Comparison of ENCODE assay signal across 25 mouse cellular contexts in the genomic region with DNA sequence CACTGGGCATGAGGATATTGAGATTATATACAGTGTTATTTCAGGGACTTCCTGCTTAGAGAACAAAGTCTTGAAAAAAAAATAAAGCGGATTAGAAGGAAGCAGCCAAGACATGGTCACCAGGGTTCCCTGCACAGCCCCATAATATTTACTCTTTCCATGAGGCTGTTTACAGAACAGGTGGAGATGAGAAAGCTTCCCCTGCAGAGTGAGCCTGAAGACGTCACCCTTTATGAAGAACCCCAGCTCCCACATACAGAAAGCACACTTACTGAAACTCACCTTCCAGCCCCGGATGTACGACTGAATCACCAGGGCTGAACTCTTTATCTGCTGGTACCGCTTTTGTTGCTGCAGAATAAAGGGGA.
DNase-seq lines count a peak whose midpoint lies in the region; ATAC-seq and TF ChIP-seq lines count a peak whose summit lies in the region.
"Had no signal": no experiment of that assay in that cellular context is flagged by ENCODE, and none has a peak within 500 bp of the region (broad histone marks: within the 10 kb centered on the region; RNA-seq: fewer than 3 reads in every experiment).

No protein-coding gene starts in this region.

- DNase-seq in heart, postnatal 0 days (ENCODE audit: low spot score) = no peak
- peak; percentile 45 for DNase-seq in intestine, embryonic 14.5 days (ENCODE audit: low spot score)
- DNase-seq in gastrocnemius, postnatal 4 days (ENCODE audit: low spot score in 2 of 2) = no peak
- DNase-seq: adrenal gland, adult 8-10 months; adrenal gland, postnatal 25 days; cerebellum, adult 11-12 months; cerebellum, adult 8-10 months; cerebellum, postnatal 10 days; cerebellum, postnatal 36 days; gastrocnemius, postnatal 10 days; gastrocnemius, postnatal 36 days; heart, adult 18-20 months; kidney, adult 11 months had no signal

- no peak for TF ChIP-seq CTCF in heart, postnatal 0 days (IDR thresholded peaks at IDR 0.05; ENCODE audit: low read depth)
- TF ChIP-seq CTCF in cortical plate, adult 2 months (IDR thresholded peaks at IDR 0.05; ENCODE audit: extremely low read depth, insufficient read depth, low read length) = no peak
- no peak for TF ChIP-seq CTCF in intestine, postnatal 0 days (IDR thresholded peaks at IDR 0.05; ENCODE audit: low read depth)

- peak overlapping the region; percentile 34; the same call in 1 of the 2 replicates for H3K27ac ChIP-seq in heart, postnatal 0 days (ENCODE audit: low read depth)
- H3K27ac ChIP-seq in heart, embryonic 12.5 days (ENCODE audit: poor library complexity, severe bottlenecking) = no peak overlapping the region
- 0 out of 2 replicates have a peak overlapping the region, but pooled peaks have one; percentile 29 for H3K27ac ChIP-seq in cortical plate, adult 2 months (ENCODE audit: insufficient read depth, low read length)
- no peak overlapping the region for H3K27ac ChIP-seq in intestine, embryonic 14.5 days (ENCODE audit: low read depth)
- H3K27ac ChIP-seq in intestine, postnatal 0 days (ENCODE audit: low read depth, low read length) = no peak overlapping the region
- H3K27ac ChIP-seq in kidney, embryonic 14.5 days (ENCODE audit: low read depth, low read length) = no peak overlapping the region
- H3K27ac ChIP-seq: forebrain, embryonic 10.5 days; forebrain, embryonic 13.5 days; heart, embryonic 10.5 days; heart, embryonic 15.5 days; hindbrain, embryonic 12.5 days; hindbrain, embryonic 15.5 days had no signal

- peaks cover 31% of the 10 kb centered on the region; the same call in 1 of the 2 replicates for H3K36me3 ChIP-seq in heart, postnatal 0 days (replicated peaks; ENCODE audit: control insufficient read depth, insufficient read depth, low read length)
- peaks cover 62% of the 10 kb centered on the region for H3K36me3 ChIP-seq in heart, embryonic 12.5 days
- peaks cover 95% of the 10 kb centered on the region for H3K36me3 ChIP-seq in intestine, embryonic 14.5 days (ENCODE audit: control insufficient read depth, insufficient read depth, low read length)
- peaks cover 19% of the 10 kb centered on the region; the same call in 1 of the 2 replicates for H3K36me3 ChIP-seq in intestine, postnatal 0 days (ENCODE audit: control insufficient read depth, insufficient read depth)
- peaks cover 80% of the 10 kb centered on the region for H3K36me3 ChIP-seq in kidney, embryonic 14.5 days (ENCODE audit: control insufficient read depth, insufficient read depth, low read length)

- no peak overlapping the region for H3K4me2 ChIP-seq in heart, postnatal 0 days (ENCODE audit: low read depth, low read length)
- no peak overlapping the region for H3K4me2 ChIP-seq in heart, embryonic 12.5 days
- no peak overlapping the region for H3K4me2 ChIP-seq in intestine, embryonic 14.5 days (ENCODE audit: low read length)
- H3K4me2 ChIP-seq in intestine, postnatal 0 days (replicated peaks; ENCODE audit: low read depth) = no peak overlapping the region
- H3K4me2 ChIP-seq in kidney, embryonic 14.5 days (replicated peaks; ENCODE audit: low read depth, low read length) = no peak overlapping the region
- H3K4me2 ChIP-seq: forebrain, embryonic 13.5 days; heart, embryonic 15.5 days; hindbrain, embryonic 12.5 days; hindbrain, embryonic 15.5 days had no signal

- 69% methylated on average over 5 of the region's 5 CpGs for WGBS in heart, postnatal 0 days
- WGBS in heart, embryonic 12.5 days = 75% methylated on average over 5 of the region's 5 CpGs
- WGBS in intestine, embryonic 14.5 days = 75% methylated on average over 5 of the region's 5 CpGs
- WGBS in intestine, postnatal 0 days = 69% methylated on average over 5 of the region's 5 CpGs
- 86% methylated on average over 5 of the region's 5 CpGs for WGBS in kidney, embryonic 14.5 days

- no peak overlapping the region for H3K9ac ChIP-seq in heart, postnatal 0 days (replicated peaks; ENCODE audit: low read depth, low read length)
- H3K9ac ChIP-seq in heart, embryonic 12.5 days = no peak overlapping the region
- H3K9ac ChIP-seq in intestine, embryonic 14.5 days (ENCODE audit: low read length) = no peak overlapping the region
- H3K9ac ChIP-seq in intestine, postnatal 0 days (ENCODE audit: low read depth, low read length) = no peak overlapping the region
- no peak overlapping the region for H3K9ac ChIP-seq in kidney, embryonic 14.5 days (ENCODE audit: low read depth, low read length)
- H3K9ac ChIP-seq: forebrain, embryonic 13.5 days; heart, embryonic 15.5 days; hindbrain, embryonic 12.5 days; hindbrain, embryonic 15.5 days had no signal

- H3K4me3 ChIP-seq in heart, postnatal 0 days (ENCODE audit: low read depth, low read length) = no peak overlapping the region
- no peak overlapping the region for H3K4me3 ChIP-seq in heart, embryonic 12.5 days
- no peak overlapping the region for H3K4me3 ChIP-seq in cortical plate, adult 2 months (ENCODE audit: insufficient read depth, low read length)
- no peak overlapping the region for H3K4me3 ChIP-seq in intestine, embryonic 14.5 days (ENCODE audit: low read depth, low read length)
- no peak overlapping the region for H3K4me3 ChIP-seq in intestine, postnatal 0 days (ENCODE audit: low read depth, low read length)
- H3K4me3 ChIP-seq in kidney, embryonic 14.5 days (ENCODE audit: low read length) = no peak overlapping the region
- H3K4me3 ChIP-seq: forebrain, embryonic 10.5 days; forebrain, embryonic 13.5 days; heart, embryonic 10.5 days; heart, embryonic 15.5 days; hindbrain, embryonic 12.5 days; hindbrain, embryonic 15.5 days had no signal

- TF ChIP-seq EP300 in heart, postnatal 0 days (IDR thresholded peaks at IDR 0.05; ENCODE audit: low read depth) = no peak

- H3K4me1 ChIP-seq in heart, postnatal 0 days (ENCODE audit: control insufficient read depth, insufficient read depth) = no peaks in the 10 kb centered on the region
- H3K4me1 ChIP-seq in heart, embryonic 12.5 days (replicated peaks) = no peaks in the 10 kb centered on the region
- no peaks in the 10 kb centered on the region for H3K4me1 ChIP-seq in cortical plate, adult 2 months (ENCODE audit: control insufficient read depth, insufficient read depth, low read length)
- H3K4me1 ChIP-seq in intestine, embryonic 14.5 days (replicated peaks; ENCODE audit: control insufficient read depth, insufficient read depth, low read length) = no peaks in the 10 kb centered on the region
- H3K4me1 ChIP-seq in intestine, postnatal 0 days (replicated peaks; ENCODE audit: control insufficient read depth, insufficient read depth, low read length) = 0 out of 2 replicates have a peak, but pooled peaks cover 2% of the 10 kb centered on the region
- H3K4me1 ChIP-seq in kidney, embryonic 14.5 days (ENCODE audit: control insufficient read depth, insufficient read depth, low read length) = no peaks in the 10 kb centered on the region
- H3K4me1 ChIP-seq: forebrain, embryonic 10.5 days; forebrain, embryonic 13.5 days; heart, embryonic 10.5 days; heart, embryonic 15.5 days; hindbrain, embryonic 12.5 days; hindbrain, embryonic 15.5 days had no signal

- H3K9me3 ChIP-seq in heart, postnatal 0 days (replicated peaks; ENCODE audit: control insufficient read depth, low read length) = no peaks in the 10 kb centered on the region
- 0 out of 2 replicates have a peak, but pooled peaks cover 2% of the 10 kb centered on the region for H3K9me3 ChIP-seq in heart, embryonic 12.5 days (replicated peaks)
- no peaks in the 10 kb centered on the region for H3K9me3 ChIP-seq in intestine, embryonic 14.5 days (ENCODE audit: control insufficient read depth, low read length)
- no peaks in the 10 kb centered on the region for H3K9me3 ChIP-seq in intestine, postnatal 0 days (ENCODE audit: control insufficient read depth)
- H3K9me3 ChIP-seq in kidney, embryonic 14.5 days (ENCODE audit: control insufficient read depth, low read length) = no peaks in the 10 kb centered on the region
- H3K9me3 ChIP-seq: forebrain, embryonic 10.5 days; forebrain, embryonic 13.5 days; heart, embryonic 10.5 days; heart, embryonic 15.5 days; hindbrain, embryonic 12.5 days; hindbrain, embryonic 15.5 days had no signal

- no peaks in the 10 kb centered on the region for H3K27me3 ChIP-seq in heart, postnatal 0 days (ENCODE audit: control insufficient read depth, insufficient read depth, low read length)
- H3K27me3 ChIP-seq in heart, embryonic 12.5 days (replicated peaks) = no peaks in the 10 kb centered on the region
- H3K27me3 ChIP-seq in intestine, embryonic 14.5 days (replicated peaks; ENCODE audit: control insufficient read depth, insufficient read depth, low read length) = no peaks in the 10 kb centered on the region
- no peaks in the 10 kb centered on the region for H3K27me3 ChIP-seq in intestine, postnatal 0 days (replicated peaks; ENCODE audit: control insufficient read depth, insufficient read depth, low read length)
- no peaks in the 10 kb centered on the region for H3K27me3 ChIP-seq in kidney, embryonic 14.5 days (ENCODE audit: control insufficient read depth, insufficient read depth, low read length)
- H3K27me3 ChIP-seq: forebrain, embryonic 13.5 days; heart, embryonic 15.5 days; hindbrain, embryonic 12.5 days; hindbrain, embryonic 15.5 days had no signal

- no peak for TF ChIP-seq POLR2A in cortical plate, adult 2 months (IDR thresholded peaks at IDR 0.05; ENCODE audit: extremely low read depth, insufficient read depth, low read length)

- no peak for ATAC-seq in heart, postnatal 0 days (ENCODE audit: insufficient read depth, low read depth)
- no peak for ATAC-seq in heart, embryonic 12.5 days (ENCODE audit: insufficient number of reproducible peaks, low FRiP score)
- no peak for ATAC-seq in intestine, embryonic 14.5 days (replicated peaks; ENCODE audit: low FRiP score, low TSS enrichment, low read depth)
- ATAC-seq in intestine, postnatal 0 days = peak; percentile 25; the same call in 1 of the 2 replicates
- ATAC-seq in kidney, embryonic 14.5 days (ENCODE audit: low FRiP score, low TSS enrichment) = no peak
- ATAC-seq: activated CD4-positive, CD25-positive, alpha-beta regulatory T cell, adult 4 months; forebrain, embryonic 13.5 days; forebrain, embryonic 16.5 days had no signal

Comparison
In these comparisons a context has a peak if more than half of its experiments do, and no peak if none do; other contexts are left out.
1. H3K27ac ChIP-seq: peak in heart, postnatal 0 days (single experiment) and cortical plate, adult 2 months (single experiment); none in heart, embryonic 12.5 days (single experiment), intestine, embryonic 14.5 days (single experiment), intestine, postnatal 0 days (single experiment) and kidney, embryonic 14.5 days (single experiment).